Mouse (Mus musculus): ENCODE data around the gene Lrrc38. TPM values are rescaled to one million over a fixed set of nuclear protein-coding genes. Genes with fewer than 3 reads are reported as not detected.

The Lrrc38 gene
- total RNA-seq, 2 experiments from 2014 or later = 1.4 to 2.3 TPM

DNA sequence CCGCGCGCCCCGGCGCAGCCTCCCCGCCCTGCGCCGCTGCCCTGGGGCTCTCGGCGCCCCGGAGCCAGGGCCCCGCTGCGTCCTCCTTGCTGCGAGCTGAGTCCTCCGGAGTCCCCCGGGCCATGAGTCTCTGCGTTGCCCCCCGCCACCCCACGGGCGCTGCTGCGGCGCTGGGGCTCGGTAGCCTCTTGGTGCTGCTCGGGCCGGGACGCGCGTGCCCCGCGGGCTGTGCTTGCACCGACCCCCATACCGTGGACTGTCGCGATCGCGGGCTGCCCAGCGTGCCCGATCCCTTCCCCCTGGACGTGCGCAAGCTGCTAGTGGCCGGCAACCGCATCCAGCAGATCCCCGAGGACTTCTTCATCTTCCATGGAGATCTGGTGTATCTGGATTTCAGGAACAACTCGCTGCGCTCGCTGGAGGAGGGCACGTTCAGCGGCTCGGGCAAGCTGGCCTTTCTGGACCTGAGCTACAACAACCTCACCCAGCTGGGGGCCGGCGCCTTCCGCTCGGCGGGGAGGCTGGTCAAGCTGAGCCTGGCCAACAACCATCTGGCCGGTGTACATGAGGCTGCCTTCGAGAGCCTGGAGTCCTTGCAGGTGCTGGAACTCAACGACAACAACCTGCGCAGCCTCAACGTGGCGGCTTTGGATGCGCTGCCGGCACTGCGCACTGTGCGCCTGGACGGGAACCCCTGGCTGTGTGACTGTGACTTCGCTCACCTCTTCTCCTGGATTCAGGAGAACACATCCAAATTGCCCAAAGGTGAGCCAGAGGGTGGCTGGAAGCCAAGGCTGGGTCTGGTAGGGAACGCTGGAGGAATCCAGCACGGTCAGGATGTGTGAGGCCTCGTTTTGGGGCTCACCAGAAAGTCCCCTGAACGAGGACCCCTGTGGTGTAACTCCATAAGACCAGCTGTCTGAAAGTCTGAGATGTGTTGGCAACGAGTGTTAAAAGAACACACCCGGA, 774 bp downstream of the Lrrc38 start:
- DNase-seq (ENCODE audit: low spot score in 2 of 2) = peak in 1 of 2 experiments; percentile 12

DNA sequence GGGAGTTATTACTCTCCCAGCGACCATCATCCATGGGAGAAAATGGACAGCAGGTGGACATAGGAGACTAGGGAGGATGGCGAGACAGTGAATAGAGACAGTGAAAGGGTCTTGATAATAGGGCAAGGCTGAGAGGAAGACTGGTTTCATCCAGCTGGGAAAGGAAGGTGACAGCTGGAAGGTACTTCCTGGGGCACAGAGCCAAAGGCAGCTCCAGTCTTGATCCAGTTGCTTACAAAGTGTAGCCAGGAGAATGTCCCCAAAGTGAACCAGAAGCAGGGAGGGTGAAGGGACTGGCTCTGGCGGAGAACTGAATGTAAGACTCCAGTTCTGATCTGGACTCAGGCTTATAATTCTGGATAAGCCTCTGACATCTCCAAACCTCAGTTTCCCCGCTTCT, 2.7 kb downstream of the Lrrc38 start:
- no peak for DNase-seq (ENCODE audit: low spot score in 2 of 2)

DNA sequence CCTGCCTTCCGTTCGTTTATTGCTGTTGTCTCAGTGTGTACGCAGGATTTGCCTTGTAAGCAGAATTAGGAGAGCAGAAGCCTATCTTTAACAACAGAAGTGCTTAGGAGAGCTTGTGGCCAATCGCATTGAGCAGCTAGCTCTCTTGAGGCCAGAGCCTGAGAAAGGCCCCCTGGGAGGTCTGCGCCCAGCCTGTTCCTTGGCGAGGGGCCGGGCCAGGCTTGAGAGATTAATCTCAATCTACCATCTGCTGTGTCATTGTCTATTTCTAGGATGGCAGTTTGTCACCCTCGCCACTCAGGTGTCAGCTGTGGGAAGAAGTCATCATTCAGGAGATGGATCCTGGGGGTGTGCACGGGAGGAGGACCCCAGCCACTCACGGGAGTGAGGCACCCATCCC, 12.0 kb downstream of the Lrrc38 start:
- no peak for DNase-seq (ENCODE audit: low spot score in 2 of 2)

DNA sequence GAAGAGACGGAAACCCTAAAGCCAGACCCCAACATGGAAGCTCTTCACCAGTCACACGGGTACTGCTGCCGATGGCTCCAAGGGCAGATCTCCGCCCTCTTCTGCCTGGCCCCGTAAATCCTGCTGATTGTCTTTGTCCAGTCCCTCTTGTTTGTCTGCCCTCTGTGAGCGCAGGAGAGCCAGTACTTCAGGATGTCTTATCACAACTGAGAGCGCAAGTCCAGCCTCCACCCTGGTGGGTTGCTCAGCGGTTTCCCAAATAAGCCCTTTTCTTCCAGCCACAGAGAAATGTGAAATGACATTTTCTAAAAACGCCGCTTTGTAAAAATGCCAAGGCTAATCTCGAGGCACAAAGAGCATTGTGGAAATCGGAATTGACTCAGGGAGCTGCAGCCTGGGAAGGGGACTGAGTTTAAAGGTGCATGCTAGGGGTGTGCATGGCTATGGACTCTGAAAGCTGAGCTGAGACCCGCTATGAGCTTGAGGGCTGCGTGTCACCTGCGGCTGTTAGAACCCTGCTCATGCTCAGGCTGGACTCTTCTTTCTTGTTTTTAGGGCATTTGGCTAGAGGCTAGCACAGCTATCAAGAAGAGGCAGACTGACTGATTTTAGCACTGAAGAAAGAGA, 17.0 kb downstream of the Lrrc38 start:
- no peak for DNase-seq (ENCODE audit: low spot score in 2 of 2)

DNA sequence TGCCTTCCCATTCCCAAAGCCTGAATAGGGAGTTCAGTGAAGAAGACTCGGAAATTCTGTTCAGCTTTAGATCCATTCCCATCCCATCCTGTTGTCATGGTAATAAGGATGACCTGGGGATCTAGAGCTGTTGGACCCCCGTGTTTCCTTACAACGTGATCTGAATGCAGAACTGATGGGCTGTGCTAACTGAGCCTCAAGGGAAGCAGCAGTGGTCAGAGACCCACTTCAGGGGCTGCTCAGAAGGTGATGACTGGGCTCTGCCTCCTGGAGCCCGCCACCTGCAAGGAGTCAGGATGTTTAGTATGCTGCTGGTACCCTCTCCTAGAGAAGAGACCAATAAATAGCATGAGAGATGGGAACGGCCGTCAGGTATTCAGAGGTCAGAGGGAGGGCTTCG, 29.9 kb downstream of the Lrrc38 start:
- no peak for DNase-seq (ENCODE audit: low spot score in 2 of 2)

DNA sequence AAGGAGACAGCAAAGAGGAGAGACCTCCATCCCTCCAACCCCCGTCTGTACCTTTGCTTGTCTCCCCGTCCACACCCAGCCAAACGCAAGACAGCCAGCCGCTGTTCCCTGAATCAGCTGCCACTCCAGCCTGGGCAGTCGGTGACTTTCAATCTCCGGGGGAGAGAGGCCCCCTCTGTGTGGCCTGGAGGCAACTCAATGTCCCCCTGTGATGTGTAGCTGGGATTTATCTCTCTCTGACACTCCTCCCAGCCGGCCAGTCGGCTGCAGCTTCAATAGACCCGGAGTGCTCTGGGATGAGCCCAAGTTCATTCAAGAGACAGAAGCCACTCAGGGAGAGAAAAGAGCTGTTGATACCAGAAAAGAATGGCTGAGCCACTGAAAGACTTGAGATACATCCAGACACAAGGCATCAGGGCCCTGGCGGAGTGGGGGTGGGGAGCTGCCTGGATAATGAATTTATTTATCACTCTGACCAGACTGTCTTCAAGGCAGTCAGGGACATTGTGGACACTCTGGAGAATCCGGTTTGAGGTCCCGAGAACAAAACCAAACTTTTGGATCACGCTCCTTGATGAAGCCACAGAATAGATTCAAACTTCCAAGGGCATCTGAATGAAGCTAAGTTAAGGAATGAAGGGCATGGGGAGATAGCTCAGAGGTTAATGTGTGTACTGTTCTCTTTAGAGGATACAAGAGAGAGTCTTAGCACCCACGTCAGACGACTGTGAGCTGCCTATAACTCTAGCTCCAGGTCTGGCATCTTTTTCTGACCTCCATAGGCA, 30.6 kb downstream of the Lrrc38 start:
- no peak for DNase-seq (ENCODE audit: low spot score in 2 of 2)

DNA sequence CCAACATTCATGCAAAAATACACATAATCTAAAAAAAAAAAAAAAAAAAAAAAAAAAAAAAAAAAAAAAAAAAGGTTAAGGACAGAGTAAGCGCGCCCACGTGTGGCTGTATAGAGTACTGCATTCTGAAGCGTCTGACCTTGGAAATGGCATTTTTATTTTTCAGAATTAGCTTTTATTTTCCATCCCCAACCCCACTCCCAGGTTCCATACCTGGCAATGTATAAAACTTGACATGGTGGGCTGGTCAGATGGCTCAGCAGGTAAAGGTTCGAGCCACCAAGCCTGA, 31.1 kb downstream of the Lrrc38 start:
- peak; percentile 13 to 45 for DNase-seq (ENCODE audit: low spot score in 2 of 2)

DNA sequence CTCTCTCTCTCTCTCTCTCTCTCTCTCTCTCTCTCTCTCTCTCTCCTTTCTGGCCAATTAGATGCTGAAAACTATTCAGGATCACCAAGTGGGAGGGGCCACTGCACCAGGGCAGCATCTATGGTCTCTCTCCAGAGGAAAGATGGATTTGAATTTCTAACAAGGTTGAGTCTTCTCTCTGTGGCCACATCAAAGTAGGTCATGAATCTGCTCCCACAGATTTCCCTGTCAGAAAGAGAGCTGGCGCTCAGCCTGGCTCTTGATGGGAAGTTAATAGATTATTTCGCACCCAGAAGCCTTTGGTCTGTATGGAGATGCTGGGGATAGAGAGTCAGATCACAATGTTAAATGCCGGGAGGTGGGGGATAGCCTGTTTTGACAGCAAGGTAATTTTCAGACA, 32.6 kb downstream of the Lrrc38 start:
- DNase-seq (ENCODE audit: low spot score in 2 of 2) = no peak

DNA sequence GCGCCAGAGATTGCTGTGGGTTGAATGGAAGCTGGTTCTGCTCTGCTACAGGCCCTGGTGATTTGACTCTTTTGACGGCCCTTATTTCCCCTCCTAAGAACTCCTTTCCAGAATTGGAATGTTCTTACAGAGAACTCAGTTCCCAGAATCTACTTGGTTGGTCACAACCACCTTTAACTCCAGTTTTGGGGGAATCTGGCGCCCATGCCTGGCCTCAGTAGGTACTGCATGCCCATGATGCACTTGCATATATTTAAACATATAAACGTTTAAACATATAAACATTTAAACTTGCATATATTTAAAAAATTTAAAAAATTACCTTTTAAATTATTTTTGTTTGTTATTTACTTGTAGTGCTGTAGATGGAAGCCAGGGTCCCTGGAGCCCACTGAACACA, 34.1 kb downstream of the Lrrc38 start:
- no peak for DNase-seq (ENCODE audit: low spot score in 2 of 2)

DNA sequence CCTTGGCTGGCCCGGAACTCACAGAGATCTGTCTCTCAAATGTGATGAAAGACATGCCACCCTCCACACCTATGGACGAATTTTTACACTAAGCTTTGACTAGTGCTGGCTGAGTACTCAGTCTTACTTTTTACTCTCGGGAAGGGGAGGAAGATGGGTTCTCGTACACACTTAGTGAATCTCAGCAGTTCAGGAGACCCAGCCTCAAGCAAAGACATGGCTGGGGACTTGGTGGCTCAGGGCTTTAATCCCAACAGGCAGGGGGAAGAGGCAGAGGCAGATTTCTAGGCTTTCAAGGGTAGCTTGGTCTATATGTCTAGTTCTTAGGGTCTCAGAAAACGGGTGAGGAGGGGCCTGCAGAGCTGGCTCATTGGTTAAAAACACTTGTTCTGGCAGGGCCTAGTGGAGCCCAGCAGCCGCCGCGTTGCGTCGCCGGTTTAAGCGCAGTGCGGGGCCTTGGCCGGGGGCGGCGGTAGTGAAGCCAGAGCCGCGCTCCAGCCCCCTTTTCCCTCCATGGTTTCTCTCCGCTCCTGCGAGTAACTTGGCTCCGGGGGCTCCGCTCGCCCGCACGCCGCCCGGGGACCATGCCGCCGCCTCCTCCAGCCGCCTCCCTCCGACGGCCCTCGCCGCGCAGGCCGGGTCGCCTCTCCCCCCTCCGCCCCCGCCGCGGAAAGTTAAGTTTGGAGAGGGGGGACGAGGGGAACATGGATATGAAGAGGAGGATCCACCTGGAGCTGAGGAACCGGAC, 39.6 kb downstream of the Lrrc38 start:
- DNase-seq (ENCODE audit: low spot score in 2 of 2) = peak in 1 of 2 experiments; percentile 8

DNA sequence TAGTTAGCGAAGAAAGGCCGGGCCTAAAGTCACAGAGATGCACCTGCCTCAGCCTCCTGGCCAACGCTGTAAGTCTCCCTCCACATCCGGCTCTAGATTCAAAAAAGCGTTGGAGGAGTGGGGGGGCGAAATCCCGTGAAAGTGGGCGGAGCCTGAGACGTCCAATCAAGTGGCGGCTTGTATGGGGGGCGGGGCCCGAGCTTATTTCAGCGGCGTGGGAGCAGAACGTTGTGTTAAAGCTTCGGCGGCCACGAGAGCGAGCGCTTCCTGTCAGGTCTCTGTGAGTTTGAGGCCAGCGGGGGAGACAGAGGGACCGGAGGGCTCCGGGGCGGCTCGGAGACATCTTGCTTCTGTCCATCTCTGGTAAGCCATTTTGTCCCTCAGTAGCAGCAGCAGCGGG, 44.6 kb downstream of the Lrrc38 start, which contains the start of gene Pramel1:
Gene Pramel1 (plus strand): TSS at position 248 of the 400 bp plus-strand sequence.
- DNase-seq (ENCODE audit: low spot score in 2 of 2) = no peak

DNA sequence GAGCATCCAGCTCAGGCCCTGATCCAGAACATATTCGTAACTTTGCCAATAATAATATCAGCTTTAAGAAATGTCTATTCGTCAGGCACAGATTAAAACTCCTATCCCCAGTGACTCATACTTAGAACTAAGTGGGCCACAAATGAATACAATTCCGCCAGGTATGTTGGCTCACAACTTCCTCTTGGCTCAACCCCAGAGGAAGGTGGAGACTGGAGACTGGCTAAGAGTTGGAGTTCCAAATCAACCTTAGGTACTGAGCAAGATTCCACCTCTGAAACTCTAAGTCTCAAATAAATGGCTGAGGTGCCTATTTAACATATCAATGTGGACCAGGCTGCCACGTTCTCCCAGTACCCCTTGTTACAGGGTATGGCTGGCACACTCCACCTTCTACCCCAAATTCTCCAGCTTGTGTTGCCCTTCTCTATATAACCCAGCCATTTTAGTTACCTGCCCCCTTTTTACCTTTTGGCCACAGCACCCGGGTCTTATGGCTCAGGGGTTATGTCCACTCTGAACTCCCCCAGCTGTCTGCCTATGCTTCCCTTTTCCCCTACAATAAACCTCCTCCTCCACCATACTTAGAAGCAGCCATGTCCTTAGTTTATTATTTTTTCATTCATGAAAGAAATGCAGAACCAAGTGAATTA, 62.1 kb downstream of the Lrrc38 start:
- DNase-seq (ENCODE audit: low spot score in 2 of 2) = no peak

DNA sequence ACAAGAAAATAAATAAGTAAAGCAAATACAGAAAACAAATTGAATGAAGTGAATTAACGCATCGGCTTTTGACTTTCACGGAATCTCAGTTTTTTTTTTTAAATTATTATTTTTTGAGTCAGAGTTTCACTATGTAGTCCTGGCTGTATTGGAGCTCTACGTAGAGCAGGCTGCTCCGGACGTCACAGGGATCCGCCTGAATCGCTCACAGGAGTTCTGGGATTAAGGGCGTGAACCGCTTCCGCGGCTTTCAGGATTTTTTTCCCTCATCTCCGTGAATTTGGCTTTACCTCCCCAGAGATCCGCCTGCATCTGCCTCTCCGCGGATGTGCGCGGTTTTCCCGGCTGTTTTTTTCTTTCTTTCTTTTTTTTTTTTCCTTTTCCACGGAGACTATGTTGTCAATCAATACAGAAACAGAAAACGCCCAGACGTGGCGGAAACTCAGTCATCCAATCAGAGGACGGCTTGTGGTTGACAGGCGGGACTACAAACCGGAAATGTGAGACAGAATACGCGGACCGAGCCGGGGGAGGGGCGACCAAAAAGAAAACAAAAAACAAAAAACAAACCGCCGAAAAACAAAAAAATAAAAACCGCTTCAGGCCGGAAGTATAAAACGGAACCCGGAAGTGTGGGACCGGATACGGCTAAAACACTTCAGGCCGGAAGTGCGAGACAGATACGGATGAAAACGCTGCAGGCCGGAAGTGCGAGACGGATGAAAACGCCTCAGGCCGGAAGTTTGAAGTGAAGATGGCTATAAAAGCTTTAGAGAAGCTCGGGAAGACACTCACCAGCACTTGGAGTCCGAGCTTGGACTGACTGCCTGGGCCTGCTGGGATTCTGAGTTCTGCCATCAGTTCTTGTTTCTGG, 62.9 kb downstream of the Lrrc38 start, which contains the start of gene Pramef8:
Gene Pramef8 (plus strand): TSS at position 208 of the 874 bp plus-strand sequence.
- DNase-seq (ENCODE audit: low spot score in 2 of 2) = peak; percentile 86 to 91

DNA sequence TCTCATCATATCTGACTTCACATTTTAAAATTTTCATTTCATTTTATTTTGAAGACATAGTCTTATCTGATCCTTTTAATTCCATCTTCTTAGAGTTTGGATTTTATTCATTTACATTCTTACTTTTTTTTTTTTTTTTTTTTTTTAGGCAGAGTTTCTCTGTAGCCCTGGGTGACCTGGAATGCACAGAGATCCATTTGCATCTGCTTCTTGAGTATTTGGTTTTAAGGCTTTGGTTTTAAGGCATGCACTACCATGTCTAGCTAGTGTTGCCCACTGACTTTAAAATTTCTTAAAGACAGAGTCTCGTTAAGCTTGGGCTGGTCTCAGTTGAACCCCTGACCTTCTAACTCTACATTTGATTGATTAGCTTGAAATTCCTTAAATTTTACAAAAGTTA, 64.1 kb downstream of the Lrrc38 start:
- DNase-seq (ENCODE audit: low spot score in 2 of 2) = no peak

DNA sequence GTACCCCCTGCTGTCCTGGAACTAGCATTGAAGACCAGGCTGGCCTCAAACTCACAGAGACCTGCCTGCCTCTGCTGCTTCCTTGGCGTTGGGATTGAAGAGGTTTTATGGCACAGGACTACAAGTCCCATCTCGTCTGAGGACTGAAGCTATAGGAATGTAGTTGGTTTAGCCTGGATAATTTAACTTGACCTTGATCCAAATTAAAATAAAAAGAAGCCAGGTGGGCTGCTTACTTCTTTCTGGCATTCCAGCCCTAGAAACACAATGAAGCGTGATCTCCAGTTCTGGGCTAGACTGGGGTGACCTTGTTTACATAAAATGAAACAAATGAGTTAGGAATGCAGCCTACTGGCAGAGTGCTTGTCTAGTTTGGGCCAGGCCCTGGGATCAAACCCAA, 64.6 kb downstream of the Lrrc38 start:
- DNase-seq (ENCODE audit: low spot score in 2 of 2) = no peak
